Mouse (Mus musculus): Measurements from ENCODE around the gene Dhodh. TPM values are rescaled to one million over a fixed set of nuclear protein-coding genes. Genes with fewer than 3 reads are reported as not detected.

Dhodh gene
- 4.2 TPM for polyA plus RNA-seq (2014; fragmentation: Illumina TruSeq; extraction: RNeasy Lipid Tissue Mini Kit (QIAGEN cat#74804))

GRCm38 (mm10) chr8:109608271-109609152 lies at the start of gene Dhodh:
TSS of gene Dhodh (minus strand) at chr8:109608673.

GRCm38 (mm10) chr8:109614243-109615210 lies 6.1 kb upstream of the Dhodh start, which contains the start of gene Pkd1l3:
TSS of gene Pkd1l3 (plus strand) at chr8:109614517.

GRCm38 (mm10) chr8:109578900-109579301 lies 29.6 kb downstream of the Dhodh start, which contains the start of gene Hp:
TSS of gene Hp (minus strand) at chr8:109579172.

GRCm38 (mm10) chr8:109565498-109566333 lies 42.8 kb downstream of the Dhodh start, which contains the start of the genes Dhx38 and Txnl4b:
TSS of gene Dhx38 (minus strand) at chr8:109565861.
TSS of gene Txnl4b (plus strand) at chr8:109565892.

Other genes starting within 250 kb of the Dhodh start
- gene Pmfbp1, start 114.6 kb downstream of the Dhodh start, polyA plus RNA-seq (2014; fragmentation: Illumina TruSeq; extraction: RNeasy Lipid Tissue Mini Kit (QIAGEN cat#74804)): not detected
- 2.7 TPM for gene Dhx38, start 42.8 kb downstream of the Dhodh start, polyA plus RNA-seq (2014; fragmentation: Illumina TruSeq; extraction: RNeasy Lipid Tissue Mini Kit (QIAGEN cat#74804))
- gene Txnl4b, start 42.8 kb downstream of the Dhodh start, polyA plus RNA-seq (2014; fragmentation: Illumina TruSeq; extraction: RNeasy Lipid Tissue Mini Kit (QIAGEN cat#74804)): 17.8 TPM
- gene Hp, start 29.5 kb downstream of the Dhodh start, polyA plus RNA-seq (2014; fragmentation: Illumina TruSeq; extraction: RNeasy Lipid Tissue Mini Kit (QIAGEN cat#74804)): not detected
- gene Pkd1l3, start 5.8 kb upstream of the Dhodh start, polyA plus RNA-seq (2014; fragmentation: Illumina TruSeq; extraction: RNeasy Lipid Tissue Mini Kit (QIAGEN cat#74804)): 0.23 TPM
- gene Ist1, start 84.6 kb upstream of the Dhodh start, polyA plus RNA-seq (2014; fragmentation: Illumina TruSeq; extraction: RNeasy Lipid Tissue Mini Kit (QIAGEN cat#74804)): 56.7 TPM
- 4.8 TPM for gene Zfp821, start 96.9 kb upstream of the Dhodh start, polyA plus RNA-seq (2014; fragmentation: Illumina TruSeq; extraction: RNeasy Lipid Tissue Mini Kit (QIAGEN cat#74804))
- 25.5 TPM for gene Atxn1l, start 129.1 kb upstream of the Dhodh start, polyA plus RNA-seq (2014; fragmentation: Illumina TruSeq; extraction: RNeasy Lipid Tissue Mini Kit (QIAGEN cat#74804))
- gene Ap1g1, start 169.9 kb upstream of the Dhodh start, polyA plus RNA-seq (2014; fragmentation: Illumina TruSeq; extraction: RNeasy Lipid Tissue Mini Kit (QIAGEN cat#74804)): 226 TPM